21 mouse cellular contexts compared by ENCODE assay signal in genomic region chr2:75315341-75315740, GRCm38 (mm10).
"Had no signal": no experiment of that assay in that cellular context is flagged by ENCODE, and none has a peak within 500 bp of the region (broad histone marks: within the 10 kb centered on the region; RNA-seq: fewer than 3 reads in every experiment).

No protein-coding gene starts in this region.

- H3K27ac ChIP-seq: liver, embryonic 13.5 days; liver, embryonic 15.5 days; lung, embryonic 15.5 days; macrophage; midbrain, embryonic 10.5 days; midbrain, embryonic 12.5 days had no signal

- DNase-seq: liver, embryonic 13.5 days; liver, postnatal 0 days; lung, postnatal 14 days; lung, postnatal 36 days; midbrain, embryonic 14.5 days; retina, postnatal 1 day; right cerebral cortex, adult 18-20 months; right cerebral cortex, postnatal 25 days; right cerebral cortex, postnatal 4 days; spleen, adult 18-20 months; thymus, adult 18-20 months; thymus, postnatal 14 days; thymus, postnatal 36 days had no signal

- H3K9ac ChIP-seq: liver, embryonic 13.5 days; liver, embryonic 15.5 days; liver, postnatal 0 days; lung, embryonic 15.5 days; midbrain, embryonic 12.5 days had no signal

- H3K4me3 ChIP-seq: liver, embryonic 13.5 days; liver, embryonic 15.5 days; lung, embryonic 15.5 days; midbrain, embryonic 10.5 days; midbrain, embryonic 12.5 days; myocyte had no signal

- H3K9me3 ChIP-seq: liver, embryonic 13.5 days; liver, embryonic 15.5 days; lung, embryonic 15.5 days; midbrain, embryonic 10.5 days; midbrain, embryonic 12.5 days had no signal

- H3K4me1 ChIP-seq: liver, embryonic 13.5 days; liver, embryonic 15.5 days; lung, embryonic 15.5 days had no signal

- H3K36me3 ChIP-seq: liver, embryonic 13.5 days; liver, embryonic 15.5 days; lung, embryonic 15.5 days; midbrain, embryonic 10.5 days; midbrain, embryonic 12.5 days had no signal

- ATAC-seq: liver, postnatal 0 days; midbrain, embryonic 16.5 days had no signal

- H3K4me2 ChIP-seq: liver, embryonic 11.5 days; liver, embryonic 13.5 days; liver, embryonic 15.5 days; lung, embryonic 15.5 days; midbrain, embryonic 12.5 days had no signal
